Mouse (Mus musculus) kidney, postnatal 14 days (tissue): ENCODE measurements around the gene Slmap.
"Not testable (repeated sequence)": the region's sequence is repeated elsewhere in the genome, so short reads cannot be mapped to it uniquely, and the experiment has no call there.

Experiments used
- DNase-seq: peaks from one replicate; pipeline ENCODE4 v3.0.0; 2022; ENCODE audit warnings: mixed read lengths

Gene Slmap

GRCm38 (mm10) chr14:26386999-26387398 is 147.7 kb downstream of the Slmap start:
- not testable (repeated sequence) for DNase-seq

GRCm38 (mm10) chr14:26385659-26386058 is 149.1 kb downstream of the Slmap start:
- DNase-seq: not testable (repeated sequence)

DNA sequence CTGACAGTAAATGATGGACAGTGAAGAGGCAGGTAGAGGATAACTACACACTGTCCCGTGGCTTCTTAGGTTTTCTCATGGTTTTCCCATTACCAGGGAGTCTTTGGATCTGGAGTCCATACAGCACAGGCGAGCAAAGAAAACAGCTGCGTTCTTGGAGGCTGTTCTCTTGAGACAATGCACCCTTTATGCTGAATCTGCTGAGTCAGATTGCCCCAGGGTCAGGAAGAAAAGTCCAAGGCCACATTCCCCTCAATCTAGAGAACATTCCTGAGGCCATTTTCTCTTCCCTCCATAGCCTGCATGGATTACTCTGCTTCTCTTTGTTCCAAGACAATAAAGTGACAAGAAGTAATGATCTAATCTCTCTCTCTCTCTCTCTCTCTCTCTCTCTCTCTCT is 155.7 kb downstream of the Slmap start:
- no peak for DNase-seq

GRCm38 (mm10) chr14:26376652-26377051 is 158.1 kb downstream of the Slmap start:
- peak; percentile 68 for DNase-seq
